Mouse (Mus musculus) myocyte (in vitro differentiated cells): ENCODE measurements around the gene Klhdc3. TPM values are rescaled to one million over a fixed set of nuclear protein-coding genes. Genes with fewer than 3 reads are reported as not detected.
A peak's percentile ranks its signal among the peaks of the same experiment; 100 is the strongest.

Experiments used
- H3K27me3 ChIP-seq: one replicate; pipeline ENCODE4 v1.6.1; 2011; ENCODE audit not compliant: control insufficient read depth, insufficient read depth, insufficient read length
- H3K36me3 ChIP-seq: one replicate; pipeline ENCODE4 v1.6.1; 2011; ENCODE audit not compliant: control insufficient read depth, insufficient read depth
- H3K4me2 ChIP-seq: one replicate; pipeline ENCODE4 v1.6.1; 2011; ENCODE audit warnings: low read depth, control low read depth
- H3K4me3 ChIP-seq: one replicate; pipeline ENCODE4 v1.5.1; 2011; ENCODE audit warnings: mild to moderate bottlenecking, control low read depth, moderate library complexity
- H3K79me2 ChIP-seq: one replicate; pipeline ENCODE4 v1.6.1; 2011; ENCODE audit not compliant: control insufficient read depth, insufficient read depth
- H3ac ChIP-seq: one replicate; pipeline ENCODE4 v1.6.1; 2011; ENCODE audit not compliant: control insufficient read depth, insufficient read length
- CEBPB ChIP-seq: IDR thresholded peaks from 2 replicates; pipeline ENCODE4 v1.6.1; 2011; ENCODE audit warnings: mild to moderate bottlenecking, moderate library complexity; ENCODE audit not compliant: poor library complexity, insufficient read depth, severe bottlenecking
- E2F4 ChIP-seq: IDR thresholded peaks from one replicate; pipeline ENCODE4 v1.6.1; 2011; ENCODE audit warnings: mild to moderate bottlenecking, control low read depth, moderate library complexity; ENCODE audit not compliant: insufficient read depth
- MAX ChIP-seq: IDR thresholded peaks from one replicate; pipeline ENCODE4 v1.6.1; 2011; ENCODE audit warnings: low read depth, mild to moderate bottlenecking, control low read depth
- MYOD1 ChIP-seq, 3 experiments: IDR thresholded peaks; one replicate each; pipeline ENCODE4 v1.6.1; 2011; ENCODE audit warnings: control low read depth in 2 of 3, low read depth in 2 of 3, mild to moderate bottlenecking in 2 of 3, moderate library complexity in 1 of 3; ENCODE audit not compliant: insufficient read length in 2 of 3, control insufficient read depth in 1 of 3
- MYOG ChIP-seq, 3 experiments: IDR thresholded peaks; one replicate each; pipeline ENCODE4 v1.6.1; 2011; ENCODE audit warnings: control low read depth in 2 of 3, low read depth in 2 of 3, mild to moderate bottlenecking in 2 of 3; ENCODE audit not compliant: insufficient read length in 2 of 3, control insufficient read depth in 1 of 3, insufficient read depth in 1 of 3
- POLR2A ChIP-seq: IDR thresholded peaks from one replicate; pipeline ENCODE4 v1.6.1; 2011; ENCODE audit warnings: low read depth, mild to moderate bottlenecking, control low read depth, moderate library complexity; ENCODE audit not compliant: insufficient read length
- POLR2AphosphoS2 ChIP-seq: IDR thresholded peaks from one replicate; pipeline ENCODE4 v1.6.1; 2011; ENCODE audit warnings: low read depth, control low read depth; ENCODE audit not compliant: insufficient read length
- REST ChIP-seq: IDR thresholded peaks from one replicate; pipeline ENCODE4 v1.6.1; 2011; ENCODE audit warnings: mild to moderate bottlenecking, control low read depth, moderate library complexity; ENCODE audit not compliant: insufficient read depth, insufficient read length
- SRF ChIP-seq: IDR thresholded peaks from one replicate; pipeline ENCODE4 v1.6.1; 2011; ENCODE audit warnings: low read depth; ENCODE audit not compliant: control insufficient read depth, insufficient read length
- TCF12 ChIP-seq: IDR thresholded peaks from one replicate; pipeline ENCODE4 v1.6.1; 2011; ENCODE audit warnings: mild to moderate bottlenecking, control low read depth; ENCODE audit not compliant: poor library complexity, insufficient read depth, severe bottlenecking
- TCF3 ChIP-seq: IDR thresholded peaks from one replicate; pipeline ENCODE4 v1.6.1; 2011; ENCODE audit warnings: low read depth, control low read depth; ENCODE audit not compliant: insufficient read length
- USF1 ChIP-seq: IDR thresholded peaks from one replicate; pipeline ENCODE4 v1.6.1; 2011; ENCODE audit warnings: low read depth, mild to moderate bottlenecking, control low read depth, moderate library complexity
- polyA plus RNA-seq: library from polyadenylated mRNA; unstranded; fragments of >200 nt; fragmentation: generic; extraction: Trizol; gene quantifications from one replicate; pipeline ENCODE4 v1.2.1, GENCODE M21; 2012; ENCODE audit warnings: missing spikeins

Gene Klhdc3
- polyA plus RNA-seq, 1 experiment: 128 TPM

DNA sequence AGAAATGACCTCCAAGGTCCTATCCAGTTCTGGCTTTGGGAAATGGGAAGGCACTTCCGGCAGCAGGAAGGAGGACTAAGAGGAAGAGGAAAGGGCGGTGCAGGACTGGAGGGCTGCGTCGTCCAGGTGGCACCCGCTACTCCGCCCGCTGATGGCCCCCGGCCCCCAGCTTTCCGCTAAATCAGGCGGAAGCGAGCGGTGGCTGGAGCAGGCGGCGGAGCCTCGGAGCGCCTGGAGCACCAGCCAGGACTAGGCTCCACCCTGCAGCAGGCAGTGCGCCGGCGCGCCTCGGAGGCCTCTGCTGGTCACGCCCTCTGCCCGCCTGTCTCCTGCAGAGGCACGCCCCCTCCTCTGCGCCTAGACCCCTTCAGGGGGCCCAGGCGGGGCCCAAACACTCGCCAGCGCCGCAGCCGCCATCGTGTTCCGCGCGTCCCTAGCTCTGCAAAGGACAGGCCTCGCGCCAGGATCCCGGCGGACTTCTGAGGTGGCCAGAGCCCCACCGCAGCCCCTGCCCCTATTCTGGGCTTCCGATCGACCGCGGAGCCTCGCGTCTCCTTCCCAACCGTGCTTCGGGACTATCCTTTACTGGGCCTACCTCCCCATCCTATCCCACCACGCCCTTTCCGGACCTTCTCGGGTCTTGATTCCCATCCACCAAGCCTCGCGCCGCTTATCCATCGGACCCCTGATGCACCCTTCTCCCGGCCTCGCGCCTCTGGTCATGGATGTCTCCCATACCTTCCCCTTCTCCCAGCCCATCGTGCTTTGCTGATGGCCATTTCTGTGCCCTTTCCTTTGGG is 30.3 kb downstream of the Klhdc3 start, which contains the start of gene Cul7:
Gene Cul7, plus strand, starts transcription at position 106 of the 800 bp plus-strand sequence.
- peak within 1 kb of the TSS; percentile 87 for H3K4me2 ChIP-seq
- H3K36me3 ChIP-seq: peaks cover 5% of the 10 kb centered on the region
- H3ac ChIP-seq: peak within 1 kb of the TSS; percentile 16
- TF ChIP-seq POLR2AphosphoS2: peak; percentile 98
- no peak for TF ChIP-seq REST
- TF ChIP-seq POLR2A: peak; percentile 94
- peak in 1 of 3 experiments; percentile 28 for TF ChIP-seq MYOG (IDR thresholded peaks at IDR 0.05; ENCODE audit: control insufficient read depth in 1 of 3, insufficient read depth in 1 of 3, insufficient read length in 2 of 3, low read depth in 2 of 3)
- peak in 1 of 3 experiments; percentile 32 for TF ChIP-seq MYOD1 (IDR thresholded peaks at IDR 0.05; ENCODE audit: control insufficient read depth in 1 of 3, insufficient read length in 2 of 3, low read depth in 2 of 3)
- TF ChIP-seq MAX: no peak
- no peak for TF ChIP-seq TCF12
- no peak for TF ChIP-seq TCF3
- no peak for TF ChIP-seq CEBPB
- no peak for TF ChIP-seq E2F4
- peak within 1 kb of the TSS; percentile 38 for H3K4me3 ChIP-seq
- peaks cover 12% of the 10 kb centered on the region for H3K79me2 ChIP-seq
- H3K27me3 ChIP-seq: no peaks in the 10 kb centered on the region

DNA sequence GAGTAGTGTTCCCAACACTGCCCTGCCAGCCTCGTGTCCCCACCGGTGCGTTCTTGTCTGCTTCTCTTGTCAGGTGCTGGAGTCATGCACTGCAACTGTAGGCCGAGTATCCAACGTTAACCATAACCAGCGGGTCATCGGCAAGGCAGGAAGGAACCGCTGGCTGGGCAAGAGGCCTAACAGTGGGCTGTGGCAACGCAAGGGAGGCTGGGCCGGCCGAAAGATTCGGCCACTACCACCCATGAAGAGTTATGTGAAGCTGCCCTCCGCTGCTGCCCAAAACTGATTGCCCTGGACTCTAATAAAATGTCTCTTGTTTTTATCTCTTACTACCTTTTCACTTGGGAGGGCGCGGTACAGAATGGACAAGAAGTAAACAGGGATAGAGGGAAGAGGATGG is 30.9 kb downstream of the Klhdc3 start:
- Histone ChIP-seq H3K4me3 (peak overlapping the region; percentile 38), H3K79me2 (peaks cover 12% of the 10 kb centered on the region), H3K27me3 (no peaks in the 10 kb centered on the region), H3ac (peak overlapping the region; percentile 16), H3K36me3 (peaks cover 5% of the 10 kb centered on the region), H3K4me2 (peak overlapping the region; percentile 87)
- TF ChIP-seq TCF3: no peak
- no peak for TF ChIP-seq MYOD1 (IDR thresholded peaks at IDR 0.05; ENCODE audit: control insufficient read depth in 1 of 3, insufficient read length in 2 of 3, low read depth in 2 of 3)
- TF ChIP-seq REST: no peak
- no peak for TF ChIP-seq MAX
- TF ChIP-seq E2F4: no peak

DNA sequence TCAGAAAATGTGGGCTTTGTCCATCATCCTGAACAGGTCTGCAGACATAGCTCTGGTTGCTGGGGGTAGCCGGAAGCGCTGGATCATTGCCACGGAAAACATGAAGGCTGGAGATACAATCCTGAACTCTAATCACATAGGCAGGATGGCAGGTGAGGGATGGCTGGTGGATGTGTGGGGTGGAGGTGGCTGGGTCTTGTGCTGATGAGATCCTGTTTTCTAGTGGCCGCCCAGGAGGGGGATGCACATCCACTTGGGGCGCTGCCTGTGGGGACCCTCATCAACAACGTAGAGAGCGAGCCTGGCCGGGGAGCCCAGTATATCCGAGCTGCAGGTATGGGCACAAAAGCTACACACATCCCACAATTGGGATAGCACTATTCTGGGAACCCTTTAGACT is 32.3 kb downstream of the Klhdc3 start:
- H3K36me3 ChIP-seq: peaks cover 5% of the 10 kb centered on the region
- H3K27me3 ChIP-seq: no peaks in the 10 kb centered on the region
- H3K79me2 ChIP-seq: peaks cover 12% of the 10 kb centered on the region
- no peak overlapping the region for H3K4me3 ChIP-seq
- TF ChIP-seq MYOG (IDR thresholded peaks at IDR 0.05; ENCODE audit: control insufficient read depth in 1 of 3, insufficient read depth in 1 of 3, insufficient read length in 2 of 3, low read depth in 2 of 3): no peak
- no peak for TF ChIP-seq TCF3
- TF ChIP-seq REST: no peak
- TF ChIP-seq MAX: no peak
- no peak for TF ChIP-seq POLR2AphosphoS2
- no peak for TF ChIP-seq POLR2A
- TF ChIP-seq TCF12: no peak
- TF ChIP-seq E2F4: no peak
- no peak for TF ChIP-seq CEBPB
- TF ChIP-seq USF1: no peak
- TF ChIP-seq MYOD1 (IDR thresholded peaks at IDR 0.05; ENCODE audit: control insufficient read depth in 1 of 3, insufficient read length in 2 of 3, low read depth in 2 of 3): no peak
- no peak for TF ChIP-seq SRF
- no peak overlapping the region for H3K4me2 ChIP-seq
- no peak overlapping the region for H3ac ChIP-seq

DNA sequence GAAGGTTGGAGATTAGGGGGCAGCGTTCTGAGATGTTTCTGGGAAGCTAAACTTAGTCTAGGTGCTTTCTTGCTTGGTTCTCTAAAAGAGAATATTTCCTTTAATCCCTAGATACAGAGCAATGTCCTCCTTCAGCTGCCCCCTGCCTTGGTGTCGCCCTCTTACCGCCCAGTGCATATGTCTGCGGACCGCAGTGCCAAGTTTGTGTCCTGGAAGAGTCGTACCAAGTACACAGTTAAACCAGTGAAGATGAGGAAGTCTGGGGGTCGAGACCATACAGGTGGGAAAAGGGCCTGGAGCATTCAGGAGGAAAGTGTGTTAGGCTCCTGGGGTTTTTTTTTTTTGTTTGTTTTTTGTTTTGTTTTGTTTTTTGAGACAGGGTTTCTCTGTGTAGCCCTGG is 33.4 kb downstream of the Klhdc3 start:
- Histone ChIP-seq H3K79me2 (peaks cover 12% of the 10 kb centered on the region), H3ac (no peak overlapping the region), H3K4me3 (peak overlapping the region; percentile 78), H3K27me3 (no peaks in the 10 kb centered on the region), H3K4me2 (peak overlapping the region; percentile 96), H3K36me3 (peaks cover 5% of the 10 kb centered on the region)
- no peak for TF ChIP-seq MYOG (IDR thresholded peaks at IDR 0.05; ENCODE audit: control insufficient read depth in 1 of 3, insufficient read depth in 1 of 3, insufficient read length in 2 of 3, low read depth in 2 of 3)
- no peak for TF ChIP-seq POLR2A
- TF ChIP-seq MAX: no peak
- no peak for TF ChIP-seq CEBPB
- no peak for TF ChIP-seq TCF12

DNA sequence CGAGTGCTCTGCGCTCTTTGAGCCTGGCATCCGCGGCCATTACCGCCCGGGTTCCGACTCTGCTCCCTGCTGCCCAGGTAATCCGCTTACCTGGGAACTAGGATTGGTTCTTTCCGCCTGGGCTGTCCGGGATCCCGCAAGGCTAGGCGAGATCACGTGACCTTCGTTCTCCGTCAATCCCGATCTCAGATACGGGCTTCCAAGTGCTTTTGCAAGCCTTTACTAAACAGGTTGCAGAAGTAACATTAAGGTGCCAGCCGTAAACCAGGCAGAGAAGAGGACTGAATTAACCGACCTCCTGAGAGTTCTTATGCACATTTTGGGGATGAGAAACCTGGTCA is 34.4 kb downstream of the Klhdc3 start:
- peaks cover 5% of the 10 kb centered on the region for H3K36me3 ChIP-seq
- peak overlapping the region; percentile 20 for H3ac ChIP-seq
- H3K27me3 ChIP-seq: no peaks in the 10 kb centered on the region
- TF ChIP-seq MAX (no peak), USF1 (peak; percentile 93)
- peak overlapping the region; percentile 96 for H3K4me2 ChIP-seq
- H3K4me3 ChIP-seq: peak overlapping the region; percentile 78
- H3K79me2 ChIP-seq: peaks cover 12% of the 10 kb centered on the region
